Mouse (Mus musculus): ENCODE measurements at regions not wholly inside any gene's neighbourhood (a gene's known extent, or its start where the extent isn't known, plus 50 kb on each side); places are given as distances from the start of the nearest gene placed in this dataset.

DNA sequence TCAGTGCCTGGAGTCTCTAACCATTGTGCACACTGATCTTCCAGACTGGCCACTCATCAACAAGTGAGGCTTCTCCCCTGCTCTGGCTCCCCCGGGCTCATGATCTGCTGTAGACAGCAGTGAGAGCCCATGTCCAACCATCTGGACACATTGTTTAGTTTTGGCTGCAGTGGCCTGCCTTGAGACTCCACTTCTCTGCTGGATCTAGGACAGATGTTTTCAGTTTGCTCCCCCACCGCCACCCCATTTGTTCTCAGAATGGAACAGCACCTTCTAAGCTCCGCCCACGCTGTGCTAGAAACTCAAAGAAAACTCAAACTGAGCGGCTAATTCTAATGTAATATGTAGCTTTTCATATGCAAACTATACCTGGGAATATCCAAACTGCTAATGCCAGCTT, 108.8 kb downstream of the Rbm46 start:
- no peak for TF ChIP-seq CTCF (IDR thresholded peaks at IDR 0.05; ENCODE audit: borderline replicate concordance, extremely low read depth, insufficient read depth, insufficient read length)
- no peak for TF ChIP-seq POLR2A (IDR thresholded peaks at IDR 0.05; ENCODE audit: borderline replicate concordance, extremely low read depth, insufficient read depth, insufficient read length, poor library complexity, severe bottlenecking)
